Mouse (Mus musculus) midbrain, embryonic 16.5 days (tissue): ENCODE measurements around the gene Glyctk. TPM values are rescaled to one million over a fixed set of nuclear protein-coding genes. Genes with fewer than 3 reads are reported as not detected.

ENCODE experiments used
- ATAC-seq: fragments of 200-750 bp; cut with Nextera tagmentation; 2 replicates; pipeline ENCODE4 v1.8.0; 2017; ENCODE audit warnings: moderate TSS enrichment
- H3K27ac ChIP-seq: fragments of 300-500 bp; sonication (generic); 2 replicates; pipeline ENCODE4 v1.5.1; 2014; ENCODE audit warnings: mild to moderate bottlenecking, low read length, mixed read lengths
- H3K27me3 ChIP-seq: fragments of 300-500 bp; sonication (generic); 2 replicates; pipeline ENCODE4 v1.6.1; 2014; ENCODE audit warnings: low read depth, low read length, mixed read lengths; ENCODE audit not compliant: control insufficient read depth, insufficient read depth
- H3K36me3 ChIP-seq: fragments of 300-500 bp; sonication (generic); 2 replicates; pipeline ENCODE4 v1.6.1; 2014; ENCODE audit warnings: mild to moderate bottlenecking, low read length, moderate library complexity, mixed read lengths; ENCODE audit not compliant: control insufficient read depth, insufficient read depth
- H3K4me1 ChIP-seq: fragments of 300-500 bp; sonication (generic); 2 replicates; pipeline ENCODE4 v1.6.1; 2014; ENCODE audit warnings: mild to moderate bottlenecking, low read length, mixed read lengths; ENCODE audit not compliant: control insufficient read depth, insufficient read depth
- H3K4me2 ChIP-seq: fragments of 300-500 bp; sonication (generic); 2 replicates; pipeline ENCODE4 v1.6.1; 2014; ENCODE audit warnings: mild to moderate bottlenecking, low read length, mixed read lengths
- H3K4me3 ChIP-seq: fragments of 300-500 bp; sonication (generic); 2 replicates; pipeline ENCODE4 v1.5.1; 2014; ENCODE audit warnings: low read depth, mild to moderate bottlenecking, low read length, moderate library complexity, mixed read lengths
- H3K9ac ChIP-seq: fragments of 300-500 bp; sonication (generic); 2 replicates; pipeline ENCODE4 v1.6.1; 2014; ENCODE audit warnings: low read depth, low read length, mixed read lengths
- H3K9me3 ChIP-seq: fragments of 300-500 bp; sonication (generic); replicated peaks from 2 replicates; pipeline ENCODE4 v1.6.1; 2014; ENCODE audit warnings: mild to moderate bottlenecking, low read length, mixed read lengths; ENCODE audit not compliant: control insufficient read depth, poor library complexity, severe bottlenecking
- WGBS: fragments of 180-500 bp; shearing (Covaris S2); extraction: QIAGEN DNeasy Blood & Tissue Kit; methylation state at CpG from one replicate; pipeline ENCODE4 v1.1.7; 2014; 5-methylcytosine and 5-hydroxymethylcytosine counted together
- polyA plus RNA-seq: library from polyadenylated mRNA; unstranded; fragments of >200 nt; fragmentation: Nextera tagmentation; extraction: Ambion mirVana; gene quantifications from 2 replicates; pipeline ENCODE4 v1.2.1, GENCODE M21; 2015

The Glyctk gene
- polyA plus RNA-seq, 1 experiment from 2014 or later = 3.5 TPM

DNA sequence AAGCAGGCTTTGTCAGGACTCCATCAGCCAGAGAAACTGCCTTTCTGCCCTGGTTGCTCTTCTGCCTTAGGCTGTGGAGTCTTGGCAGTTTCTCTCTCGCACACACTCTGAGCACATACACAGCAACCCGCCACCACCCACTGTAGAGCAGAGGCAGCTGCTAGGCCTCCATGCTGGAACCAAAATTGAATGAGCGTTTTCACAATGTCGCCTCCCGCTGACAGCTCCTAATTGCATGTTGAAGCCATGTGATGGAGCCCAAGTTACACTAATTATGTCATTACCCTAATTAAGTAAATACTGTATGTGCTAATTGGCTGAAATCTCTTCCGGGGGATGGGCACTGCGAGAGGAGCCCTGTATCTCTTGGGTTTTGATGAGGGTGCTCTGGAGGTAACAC lies 13.8 kb downstream of the Glyctk start:
- Histone ChIP-seq H3K4me2 (no peak overlapping the region), H3K27me3 (no peaks in the 10 kb centered on the region), H3K36me3 (no peaks in the 10 kb centered on the region), H3K9ac (no peak overlapping the region), H3K4me3 (no peak overlapping the region), H3K4me1 (peaks cover 11% of the 10 kb centered on the region), H3K9me3 (no peaks in the 10 kb centered on the region), H3K27ac (no peak overlapping the region)
- ATAC-seq = no peak
- WGBS = 70% methylated on average over 7 of the region's 7 CpGs

DNA sequence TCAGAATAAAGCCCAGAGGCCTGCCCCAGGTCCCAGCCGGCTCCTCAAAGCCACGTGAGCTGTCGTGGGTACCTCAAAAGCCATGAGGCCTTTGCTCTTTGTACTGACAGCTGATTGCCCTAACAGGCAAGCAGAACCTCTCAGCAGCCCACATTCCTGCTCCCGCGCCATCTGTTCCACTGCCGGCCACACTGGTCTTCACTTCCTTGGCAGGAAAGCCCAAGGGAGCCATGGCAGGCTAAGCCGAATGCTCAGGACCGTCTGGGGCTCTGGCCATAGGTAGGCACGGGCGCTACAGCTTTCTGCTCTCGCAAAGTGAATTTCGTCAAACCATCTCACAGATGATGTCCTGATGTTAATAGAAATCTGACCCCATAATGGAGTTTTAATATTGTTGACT lies 16.0 kb downstream of the Glyctk start:
- Histone ChIP-seq H3K9ac (no peak overlapping the region), H3K9me3 (no peaks in the 10 kb centered on the region), H3K4me2 (no peak overlapping the region), H3K4me3 (no peak overlapping the region), H3K4me1 (peaks cover 3% of the 10 kb centered on the region), H3K36me3 (no peaks in the 10 kb centered on the region), H3K27me3 (no peaks in the 10 kb centered on the region), H3K27ac (no peak overlapping the region)
- WGBS = 52% methylated on average over 12 of the region's 12 CpGs
- ATAC-seq = no peak

DNA sequence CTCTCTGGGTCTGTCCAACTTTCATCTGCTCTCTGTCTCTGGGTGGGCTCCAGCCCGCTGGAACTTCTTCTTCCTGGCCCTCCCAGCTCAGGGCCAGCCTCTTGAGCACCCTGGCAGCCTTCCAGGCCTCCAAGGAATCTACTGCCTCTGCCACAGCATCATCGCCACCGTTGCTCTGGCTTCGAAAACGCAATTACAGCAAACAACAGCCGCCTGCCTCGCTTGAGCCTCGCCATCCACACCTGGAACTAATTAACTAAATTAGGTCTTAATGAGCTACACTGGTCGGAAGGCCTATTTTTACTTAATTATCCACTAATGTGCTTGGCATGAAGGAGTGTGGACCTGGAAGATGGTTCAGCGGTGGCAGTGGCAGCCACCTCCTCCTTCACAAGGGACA lies 18.2 kb downstream of the Glyctk start:
- 43% methylated on average over 10 of the region's 10 CpGs for WGBS
- Histone ChIP-seq H3K36me3 (no peaks in the 10 kb centered on the region), H3K4me1 (no peaks in the 10 kb centered on the region; the same call in 1 of the 2 replicates), H3K27me3 (no peaks in the 10 kb centered on the region), H3K4me3 (no peak overlapping the region), H3K9ac (no peak overlapping the region), H3K4me2 (no peak overlapping the region), H3K27ac (no peak overlapping the region), H3K9me3 (no peaks in the 10 kb centered on the region)
- ATAC-seq = 0 out of 2 replicates have a peak, but pooled peaks have one; percentile 46

DNA sequence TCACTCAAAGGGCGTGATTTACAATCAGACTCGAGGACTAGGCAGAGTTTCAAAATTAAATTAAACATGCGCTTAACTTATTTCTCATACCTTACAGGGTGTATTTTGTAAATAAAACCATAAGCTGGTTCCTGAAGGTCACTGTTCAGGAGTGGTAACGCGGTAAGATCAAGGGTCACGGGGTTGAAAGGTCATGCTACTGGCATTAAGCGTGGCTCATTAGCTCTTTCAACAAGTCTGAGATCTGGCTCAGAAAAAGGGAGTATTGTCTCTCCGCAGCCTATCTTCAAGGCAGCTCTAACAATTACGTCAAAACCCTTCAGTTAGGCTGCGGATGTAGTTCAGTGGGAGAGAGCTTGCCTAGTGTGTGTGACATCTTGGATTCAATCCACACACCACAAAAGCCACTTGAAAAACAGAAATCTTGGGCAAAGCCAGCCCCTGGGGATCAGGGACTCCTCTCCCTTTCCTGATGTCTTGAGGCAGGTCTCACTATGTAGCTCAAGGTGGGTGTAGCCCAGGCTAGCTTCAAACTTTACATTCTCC lies 20.2 kb downstream of the Glyctk start:
- no peaks in the 10 kb centered on the region; the same call in 1 of the 2 replicates for H3K4me1 ChIP-seq
- no peaks in the 10 kb centered on the region for H3K9me3 ChIP-seq
- H3K4me3 ChIP-seq = no peak overlapping the region
- ATAC-seq = no peak
- WGBS = 39% methylated on average over 10 of the region's 10 CpGs
- no peak overlapping the region for H3K9ac ChIP-seq
- H3K27me3 ChIP-seq = no peaks in the 10 kb centered on the region
- H3K4me2 ChIP-seq = no peak overlapping the region
- no peak overlapping the region for H3K27ac ChIP-seq
- H3K36me3 ChIP-seq = no peaks in the 10 kb centered on the region

DNA sequence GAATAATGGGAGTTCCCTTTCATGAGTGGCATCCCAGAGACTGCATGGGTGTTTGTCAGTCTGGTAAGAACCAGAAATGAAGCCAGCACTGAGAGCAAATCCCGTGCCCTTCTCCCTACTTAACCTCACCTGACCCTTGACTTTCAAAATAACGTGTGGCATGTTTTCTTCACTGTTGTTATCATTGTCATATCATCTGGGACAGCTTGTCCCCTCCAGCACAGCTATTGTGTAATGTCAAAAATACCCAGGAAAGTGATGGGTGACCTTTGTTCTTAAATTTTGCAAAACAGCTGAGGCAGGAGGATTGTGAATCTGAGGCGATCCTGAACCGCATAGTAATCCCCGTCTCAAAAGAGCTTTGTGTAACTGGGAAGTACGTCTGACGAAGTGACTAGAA lies 27.7 kb downstream of the Glyctk start:
- Histone ChIP-seq H3K4me2 (no peak overlapping the region), H3K27ac (no peak overlapping the region), H3K4me1 (peaks cover 19% of the 10 kb centered on the region), H3K27me3 (no peaks in the 10 kb centered on the region), H3K4me3 (no peak overlapping the region), H3K9ac (no peak overlapping the region), H3K9me3 (no peaks in the 10 kb centered on the region), H3K36me3 (no peaks in the 10 kb centered on the region)
- WGBS = 81% methylated on average over 7 of the region's 7 CpGs
- ATAC-seq = no peak

DNA sequence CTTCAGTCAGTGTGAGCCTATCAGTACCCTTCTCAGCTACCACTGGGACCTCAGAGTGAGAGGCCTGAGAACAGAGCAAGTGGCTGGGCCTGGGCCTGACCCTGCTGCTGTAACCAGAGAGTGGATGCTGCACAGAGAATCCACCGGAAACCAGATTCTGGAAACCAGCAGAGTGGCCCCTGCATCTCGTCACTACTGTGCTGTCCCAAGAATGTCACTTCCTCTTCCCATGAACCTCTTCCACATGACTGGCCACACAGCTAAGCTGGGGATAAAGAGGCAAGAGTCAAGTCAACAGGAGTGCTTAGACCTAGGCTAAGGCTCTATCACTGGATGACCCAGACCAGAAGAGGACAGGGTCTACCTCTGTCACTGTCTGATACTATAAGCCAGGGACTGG lies 28.9 kb downstream of the Glyctk start:
- Histone ChIP-seq H3K9ac (no peak overlapping the region), H3K4me2 (no peak overlapping the region), H3K27ac (no peak overlapping the region), H3K36me3 (no peaks in the 10 kb centered on the region), H3K27me3 (no peaks in the 10 kb centered on the region), H3K4me1 (peaks cover 19% of the 10 kb centered on the region), H3K9me3 (no peaks in the 10 kb centered on the region), H3K4me3 (no peak overlapping the region)
- WGBS = 94% methylated on average over 2 of the region's 2 CpGs
- ATAC-seq = no peak

DNA sequence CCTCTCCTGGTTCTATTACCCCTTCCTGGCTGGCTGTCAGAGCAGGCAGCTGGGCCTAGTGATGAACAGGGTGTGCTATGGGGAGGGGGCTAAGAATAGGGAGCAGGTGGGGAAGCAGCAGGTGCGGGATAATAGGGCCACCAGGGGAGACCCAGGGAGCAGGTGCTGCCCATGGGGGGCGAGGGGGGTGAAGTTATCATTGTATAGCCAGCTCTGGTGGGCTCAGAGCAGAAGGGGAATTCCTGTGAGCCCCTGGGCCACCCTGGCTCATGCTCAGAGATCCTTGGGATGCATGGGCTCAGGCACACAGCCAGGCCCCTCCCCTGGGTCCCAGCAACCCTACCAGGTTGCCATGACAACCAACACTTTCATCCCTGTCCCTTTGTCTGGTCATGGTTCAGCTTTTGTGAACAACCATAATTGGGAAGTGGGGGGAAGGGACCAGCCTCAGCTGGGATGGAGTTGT lies 31.1 kb downstream of the Glyctk start:
- Histone ChIP-seq H3K27me3 (no peaks in the 10 kb centered on the region), H3K4me3 (no peak overlapping the region), H3K9me3 (no peaks in the 10 kb centered on the region), H3K4me1 (peaks cover 19% of the 10 kb centered on the region), H3K36me3 (no peaks in the 10 kb centered on the region), H3K9ac (peak overlapping the region; percentile 5; the same call in 1 of the 2 replicates), H3K4me2 (no peak overlapping the region; the same call in 1 of the 2 replicates), H3K27ac (peak overlapping the region; percentile 87)
- peak; percentile 93 for ATAC-seq
- WGBS = 0% methylated on average over 2 of the region's 2 CpGs

DNA sequence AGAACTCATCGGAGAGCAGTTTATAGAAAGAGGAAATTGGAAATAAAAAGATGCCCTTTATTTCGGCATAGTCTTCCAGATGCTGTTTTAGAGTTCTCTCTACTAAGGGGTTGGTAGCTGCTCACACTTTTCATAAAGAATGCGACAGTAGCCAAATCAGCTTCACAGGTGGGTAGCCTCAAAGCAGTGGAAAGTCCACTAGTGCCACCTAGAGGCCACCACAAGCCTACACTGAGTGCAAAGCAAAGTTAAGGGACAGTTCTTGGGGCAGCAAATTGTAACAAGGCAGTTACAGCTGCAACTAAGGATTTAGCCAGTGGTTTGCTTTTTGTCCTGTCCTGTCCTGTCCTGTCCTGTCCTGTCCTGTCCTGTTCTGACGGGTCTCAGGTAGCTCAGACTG lies 34.3 kb downstream of the Glyctk start:
- H3K27me3 ChIP-seq = no peaks in the 10 kb centered on the region
- H3K9me3 ChIP-seq = no peaks in the 10 kb centered on the region

DNA sequence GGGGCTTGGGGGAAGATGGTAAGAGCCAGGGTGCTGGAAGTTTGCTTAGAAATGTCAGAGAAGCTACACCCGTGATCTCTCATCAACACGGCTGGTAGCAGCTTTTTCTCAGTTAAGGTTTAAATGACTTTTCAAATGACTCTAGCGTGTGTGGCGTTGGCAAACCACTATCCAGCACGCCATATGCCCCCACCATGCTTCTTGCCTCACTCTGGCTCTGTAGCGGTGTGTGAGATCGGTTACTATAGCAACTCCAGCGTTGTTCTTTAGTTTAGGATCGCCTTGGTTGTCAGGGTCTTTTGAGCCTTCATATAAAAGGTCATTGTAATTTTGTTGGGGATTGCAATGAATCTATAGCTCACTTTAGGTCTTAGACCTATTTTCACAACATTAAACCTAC lies 38.9 kb downstream of the Glyctk start:
- ATAC-seq = no peak
- no peak overlapping the region for H3K9ac ChIP-seq
- H3K4me3 ChIP-seq = no peak overlapping the region
- H3K27ac ChIP-seq = no peak overlapping the region
- no peaks in the 10 kb centered on the region for H3K27me3 ChIP-seq
- H3K4me2 ChIP-seq = no peak overlapping the region
- WGBS = 39% methylated on average over 9 of the region's 9 CpGs
- H3K36me3 ChIP-seq = no peaks in the 10 kb centered on the region
- H3K9me3 ChIP-seq = no peaks in the 10 kb centered on the region
- 0 out of 2 replicates have a peak, but pooled peaks cover 2% of the 10 kb centered on the region for H3K4me1 ChIP-seq

More for the DNA sequence above, 34.3 kb downstream of the Glyctk start:
- Histone ChIP-seq H3K4me2 (no peak overlapping the region), H3K36me3 (no peaks in the 10 kb centered on the region), H3K27ac (no peak overlapping the region), H3K4me1 (peaks cover 19% of the 10 kb centered on the region), H3K4me3 (no peak overlapping the region), H3K9ac (no peak overlapping the region)
- 54% methylated on average over 4 of the region's 4 CpGs for WGBS
- no peak for ATAC-seq
